In the genomic region with DNA sequence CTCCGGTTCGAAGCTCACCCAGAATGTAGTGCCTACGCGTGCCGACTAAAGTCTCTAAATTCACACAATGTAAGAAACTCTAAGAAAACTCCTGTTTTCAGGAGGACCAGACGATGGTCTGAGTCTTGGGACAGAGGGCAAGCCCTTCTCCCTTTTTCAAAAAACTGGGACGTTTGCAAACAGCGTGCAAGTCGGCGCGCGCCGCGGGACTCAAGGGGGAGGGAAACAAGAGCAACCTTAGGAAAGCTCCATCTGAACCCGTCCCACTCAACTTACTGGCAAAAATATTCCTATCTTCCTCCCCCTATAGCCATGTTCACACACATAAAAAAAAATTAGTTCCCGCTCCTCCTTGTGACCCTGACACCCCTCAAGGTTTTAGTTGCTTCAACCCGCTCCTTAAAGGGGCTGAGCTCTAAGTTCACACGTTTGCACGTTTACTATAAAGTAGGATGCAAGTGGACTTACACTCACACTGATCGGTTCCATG, we compare ENCODE assay signal across 7 mouse cellular contexts. TPM values are rescaled to one million over a fixed set of nuclear protein-coding genes. Genes with fewer than 3 reads are reported as not detected.
DNase-seq lines count a peak whose midpoint lies in the region; ATAC-seq lines count a peak whose summit lies in the region.

No protein-coding gene starts in this region.

- H3K4me1 ChIP-seq in embryonic facial prominence, embryonic 11.5 days (ENCODE audit: control insufficient read depth, insufficient read depth, low read length) = no peaks in the 10 kb centered on the region; the same call in none of the 2 replicates
- H3K4me1 ChIP-seq in hindbrain, embryonic 11.5 days (replicated peaks; ENCODE audit: control insufficient read depth, insufficient read depth, low read length) = peaks cover 17% of the 10 kb centered on the region
- 0 out of 2 replicates have a peak, but pooled peaks cover 15% of the 10 kb centered on the region for H3K4me1 ChIP-seq in liver, embryonic 15.5 days (replicated peaks)

- peak overlapping the region; percentile 55 for H3K4me3 ChIP-seq in embryonic facial prominence, embryonic 11.5 days (ENCODE audit: low read depth, low read length)
- H3K4me3 ChIP-seq in hindbrain, embryonic 11.5 days (ENCODE audit: low read depth, low read length) = peak overlapping the region; percentile 89
- H3K4me3 ChIP-seq in liver, embryonic 15.5 days (replicated peaks) = peak overlapping the region; percentile 53

- H3K27ac ChIP-seq in embryonic facial prominence, embryonic 11.5 days (replicated peaks; ENCODE audit: low read depth, low read length) = peak overlapping the region; percentile 47; the same call in 1 of the 2 replicates
- peak overlapping the region; percentile 87 for H3K27ac ChIP-seq in hindbrain, embryonic 11.5 days (ENCODE audit: low read depth, low read length)
- peak overlapping the region; percentile 38; the same call in 1 of the 2 replicates for H3K27ac ChIP-seq in liver, embryonic 15.5 days (replicated peaks)

- peak; percentile 21 for DNase-seq in right cerebral cortex, postnatal 4 days
- DNase-seq in right cerebral cortex, adult 2 months (ENCODE audit: low spot score in 2 of 2) = no peak
- DNase-seq in embryonic facial prominence, embryonic 11.5 days (ENCODE audit: low spot score) = peak; percentile 59
- DNase-seq in hindbrain, embryonic 11.5 days (ENCODE audit: low spot score) = peak; percentile 65
- DNase-seq in spleen, postnatal 14 days (ENCODE audit: low spot score in 2 of 2) = peak; percentile 28 to 49
- DNase-seq in left cerebral cortex, adult 11 months (ENCODE audit: low spot score) = no peak

- peak overlapping the region; percentile 85 for H3K4me2 ChIP-seq in embryonic facial prominence, embryonic 11.5 days (ENCODE audit: low read depth, low read length)
- peak overlapping the region; percentile 75 for H3K4me2 ChIP-seq in hindbrain, embryonic 11.5 days (replicated peaks; ENCODE audit: low read depth, low read length)
- H3K4me2 ChIP-seq in liver, embryonic 15.5 days = peak overlapping the region; percentile 72

- peak overlapping the region; percentile 65 for H3K9ac ChIP-seq in embryonic facial prominence, embryonic 11.5 days (replicated peaks; ENCODE audit: low read length)
- peak overlapping the region; percentile 97 for H3K9ac ChIP-seq in hindbrain, embryonic 11.5 days (ENCODE audit: low read depth, low read length)
- H3K9ac ChIP-seq in liver, embryonic 15.5 days = peak overlapping the region; percentile 25; the same call in 1 of the 2 replicates

- no peaks in the 10 kb centered on the region for H3K9me3 ChIP-seq in embryonic facial prominence, embryonic 11.5 days (replicated peaks; ENCODE audit: control insufficient read depth, low read length)
- H3K9me3 ChIP-seq in hindbrain, embryonic 11.5 days (ENCODE audit: control insufficient read depth, low read length) = no peaks in the 10 kb centered on the region
- H3K9me3 ChIP-seq in liver, embryonic 15.5 days (replicated peaks) = no peaks in the 10 kb centered on the region

- under 1% methylated on average over 19 of the region's 20 CpGs for WGBS in embryonic facial prominence, embryonic 11.5 days
- under 1% methylated on average over 17 of the region's 20 CpGs for WGBS in hindbrain, embryonic 11.5 days
- WGBS in liver, embryonic 15.5 days (ENCODE audit: insufficient replicate concordance) = under 1% methylated on average over 20 of the region's 20 CpGs

- no peaks in the 10 kb centered on the region for H3K36me3 ChIP-seq in embryonic facial prominence, embryonic 11.5 days (replicated peaks; ENCODE audit: control insufficient read depth, insufficient read depth, low read depth, low read length)
- peaks cover 3% of the 10 kb centered on the region; the same call in 1 of the 2 replicates for H3K36me3 ChIP-seq in hindbrain, embryonic 11.5 days (ENCODE audit: control insufficient read depth, insufficient read depth, low read length)
- no peaks in the 10 kb centered on the region for H3K36me3 ChIP-seq in liver, embryonic 15.5 days (replicated peaks)

- ATAC-seq in embryonic facial prominence, embryonic 11.5 days (replicated peaks; ENCODE audit: insufficient number of reproducible peaks, low FRiP score, low TSS enrichment, low read depth) = peak; percentile 1; the same call in 1 of the 2 replicates
- ATAC-seq in hindbrain, embryonic 11.5 days (ENCODE audit: low FRiP score) = peak; percentile 1; the same call in 1 of the 2 replicates
- no peak for ATAC-seq in liver, embryonic 15.5 days (ENCODE audit: insufficient read depth)

- peaks cover 17% of the 10 kb centered on the region for H3K27me3 ChIP-seq in embryonic facial prominence, embryonic 11.5 days (ENCODE audit: control insufficient read depth, insufficient read depth, low read length)
- H3K27me3 ChIP-seq in hindbrain, embryonic 11.5 days (ENCODE audit: control insufficient read depth, insufficient read depth, low read length) = no peaks in the 10 kb centered on the region
- peaks cover 73% of the 10 kb centered on the region for H3K27me3 ChIP-seq in liver, embryonic 15.5 days

RNA-seq across cellular contexts. Expression of a gene that starts 0.3 kb away (rescaled TPM):
- 6.8 and 7.0 TPM in 2 replicates for polyA plus RNA-seq in embryonic facial prominence, embryonic 11.5 days (2014; fragmentation: Nextera tagmentation; extraction: Ambion mirVana)
- polyA plus RNA-seq in hindbrain, embryonic 11.5 days (2014; fragmentation: Nextera tagmentation; extraction: Ambion mirVana) = 23.3 and 26.4 TPM in 2 replicates
- polyA plus RNA-seq in liver, embryonic 15.5 days (2015; fragmentation: Nextera tagmentation; extraction: Ambion mirVana) = 2.1 TPM in 2 replicates

Comparison
In these comparisons a context has a peak if more than half of its experiments do, and no peak if none do; other contexts are left out.
1. DNase-seq: peak in right cerebral cortex, postnatal 4 days (single experiment), embryonic facial prominence, embryonic 11.5 days (single experiment), hindbrain, embryonic 11.5 days (single experiment) and spleen, postnatal 14 days (2 of 2); none in right cerebral cortex, adult 2 months (0 of 2) and left cerebral cortex, adult 11 months (single experiment).
2. H3K9ac ChIP-seq: peak in every context shown above with its lines; median percentile 97 in hindbrain, embryonic 11.5 days; 65 in embryonic facial prominence, embryonic 11.5 days; 25 in liver, embryonic 15.5 days.
3. Peak in every context shown above with its lines, with median percentiles within 50 percentile points of each other: H3K27ac ChIP-seq, H3K4me2 ChIP-seq and H3K4me3 ChIP-seq.